Mouse (Mus musculus) fat pad, adult 2 months (tissue): Measurements from ENCODE around the gene Trim2.

Source experiments
- DNase-seq: peaks from one replicate; pipeline ENCODE4 v3.0.0-alpha.2; 2011; ENCODE audit warnings: low read depth, low spot score; ENCODE audit errors: extremely low read depth

Gene Trim2

DNA sequence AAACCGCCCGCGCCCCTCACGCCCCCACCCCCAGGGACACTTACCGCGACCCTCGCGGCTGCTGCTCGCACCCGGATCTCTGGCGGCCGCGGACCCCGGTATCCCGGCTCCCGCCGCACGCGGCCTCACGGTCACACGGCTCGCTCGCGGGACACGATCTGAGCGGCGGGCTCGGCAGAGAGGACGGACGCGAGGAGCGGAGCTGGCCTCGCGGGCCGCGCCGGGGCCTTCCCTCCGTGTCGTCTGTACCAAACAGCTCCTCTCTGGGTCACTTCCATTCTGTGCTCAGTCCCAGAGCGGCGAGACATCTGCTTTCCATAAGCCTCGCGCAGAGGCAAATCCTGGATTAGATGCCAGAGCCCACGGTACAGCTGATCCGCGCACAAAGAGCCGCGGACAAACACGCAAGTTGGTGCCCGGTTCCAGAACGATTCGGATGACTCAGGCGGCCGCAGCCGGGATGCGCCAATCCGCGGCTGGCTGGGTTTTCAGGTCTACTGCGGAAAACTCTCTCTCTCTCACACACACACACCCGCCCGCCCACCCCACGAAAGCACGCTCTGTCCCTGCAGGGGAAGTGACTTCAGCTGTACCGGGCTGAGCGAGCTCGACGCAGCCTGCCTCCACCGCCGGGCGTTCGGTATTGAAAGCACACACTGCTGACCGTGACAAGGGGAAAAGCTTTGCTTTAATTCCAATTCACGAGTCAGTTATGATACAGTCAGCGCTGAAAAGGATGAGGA, 47.2 kb downstream of the Trim2 start:
- no peak for DNase-seq

DNA sequence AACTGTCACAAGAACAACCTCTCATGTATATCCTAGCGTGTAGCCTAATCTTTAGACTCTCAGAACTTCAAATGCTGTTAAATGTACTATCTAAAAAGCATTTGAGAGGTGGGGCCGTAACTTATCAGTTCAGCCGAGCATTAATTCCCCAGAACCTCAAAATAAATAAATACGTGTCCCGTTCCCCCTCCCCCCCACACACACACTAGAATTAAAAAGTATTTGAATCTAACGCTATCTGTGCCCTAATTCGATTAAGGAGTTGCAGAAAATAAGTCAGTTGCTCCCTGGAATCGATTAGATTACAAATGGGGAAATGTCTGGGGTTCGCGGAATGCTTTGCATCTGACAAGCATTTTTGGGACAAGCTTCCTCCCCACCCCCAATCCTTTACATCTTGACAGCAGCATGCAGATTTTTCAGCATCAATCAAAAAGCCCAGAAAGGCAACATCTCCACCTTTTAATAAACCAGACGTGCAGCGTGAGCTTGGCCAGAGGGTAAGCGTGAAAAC, 48.1 kb downstream of the Trim2 start:
- no peak for DNase-seq

DNA sequence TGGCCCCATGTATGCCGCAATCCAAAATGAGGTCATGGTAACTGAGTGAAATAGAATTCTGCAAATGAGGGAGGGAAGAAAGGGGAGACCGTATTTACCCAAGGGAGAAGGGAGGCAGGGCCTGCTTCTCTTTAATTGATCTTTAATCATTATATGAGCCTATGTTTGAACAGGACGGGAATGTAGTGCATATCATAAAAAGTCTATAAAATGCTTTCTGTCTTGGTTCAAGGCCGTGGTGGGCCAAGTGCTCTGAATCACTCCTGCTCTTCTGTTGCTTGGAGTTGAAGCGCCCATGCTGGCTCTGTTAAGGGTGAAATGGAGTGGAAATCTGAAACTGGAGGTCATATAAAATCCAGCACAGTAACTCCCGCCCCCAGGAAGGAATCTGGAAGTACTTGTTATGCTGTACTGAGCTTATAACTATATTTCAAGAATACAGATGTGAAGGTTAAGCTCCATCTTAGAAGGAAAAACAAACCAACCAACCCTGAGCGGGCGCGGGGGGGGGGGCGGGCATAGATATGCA, 48.6 kb downstream of the Trim2 start:
- DNase-seq: no peak

DNA sequence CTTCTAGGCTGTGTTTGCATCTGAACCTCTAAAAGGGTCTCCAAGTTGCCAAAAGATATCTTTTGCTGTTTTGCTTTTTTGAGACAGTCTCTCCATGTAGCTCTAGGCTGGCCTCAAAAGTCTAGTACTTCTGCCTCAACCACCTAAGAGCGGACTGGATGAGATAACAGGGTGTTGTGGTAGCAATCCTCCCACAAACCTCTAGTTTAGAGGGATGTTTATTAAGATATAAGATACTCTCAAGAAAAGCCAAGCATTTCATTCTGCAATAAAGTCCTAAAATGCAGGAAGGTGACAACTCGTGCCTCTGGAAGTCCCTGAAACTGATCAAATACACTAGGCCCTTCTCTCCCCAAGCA, 52.2 kb downstream of the Trim2 start:
- no peak for DNase-seq

DNA sequence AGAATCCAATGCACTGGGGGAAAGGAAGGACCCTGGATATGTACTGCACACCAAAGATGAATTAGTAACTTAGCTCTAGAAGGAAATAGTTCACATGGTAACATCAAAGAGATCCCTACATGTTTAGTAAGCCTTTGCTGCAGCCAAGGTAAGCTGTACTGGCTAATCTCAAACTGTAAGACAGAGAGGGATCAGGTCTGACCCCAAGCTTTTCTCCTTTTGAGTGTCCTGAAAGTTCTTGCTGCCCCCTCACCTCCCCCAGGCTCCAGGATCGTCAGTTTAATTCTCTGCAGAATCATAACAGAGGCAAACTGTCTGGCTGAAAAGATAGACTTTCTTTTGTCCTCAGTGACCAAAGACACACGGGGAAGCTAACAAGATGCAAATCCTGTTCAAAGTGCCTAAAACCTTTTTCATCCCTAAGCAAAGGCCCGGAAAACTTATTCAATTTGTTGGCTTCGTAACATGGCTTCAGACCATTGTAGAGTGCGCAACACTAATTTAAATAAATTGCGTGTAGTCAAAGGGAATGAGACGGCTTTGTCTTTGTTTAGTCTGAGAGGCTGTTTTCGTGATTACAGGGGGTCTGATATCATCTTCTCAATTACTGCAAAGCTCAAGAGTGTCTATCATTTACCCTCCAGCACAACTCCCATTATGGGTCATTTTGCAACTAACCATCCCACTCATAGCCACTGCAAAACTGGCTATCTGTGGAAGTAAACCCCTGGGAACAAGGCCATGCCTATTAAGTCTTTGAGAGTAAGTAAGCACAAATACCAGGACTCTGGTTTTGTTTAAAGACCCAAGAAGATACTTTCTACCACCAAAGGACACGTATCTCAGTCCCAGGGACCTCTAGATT, 52.8 kb downstream of the Trim2 start:
- DNase-seq: no peak

DNA sequence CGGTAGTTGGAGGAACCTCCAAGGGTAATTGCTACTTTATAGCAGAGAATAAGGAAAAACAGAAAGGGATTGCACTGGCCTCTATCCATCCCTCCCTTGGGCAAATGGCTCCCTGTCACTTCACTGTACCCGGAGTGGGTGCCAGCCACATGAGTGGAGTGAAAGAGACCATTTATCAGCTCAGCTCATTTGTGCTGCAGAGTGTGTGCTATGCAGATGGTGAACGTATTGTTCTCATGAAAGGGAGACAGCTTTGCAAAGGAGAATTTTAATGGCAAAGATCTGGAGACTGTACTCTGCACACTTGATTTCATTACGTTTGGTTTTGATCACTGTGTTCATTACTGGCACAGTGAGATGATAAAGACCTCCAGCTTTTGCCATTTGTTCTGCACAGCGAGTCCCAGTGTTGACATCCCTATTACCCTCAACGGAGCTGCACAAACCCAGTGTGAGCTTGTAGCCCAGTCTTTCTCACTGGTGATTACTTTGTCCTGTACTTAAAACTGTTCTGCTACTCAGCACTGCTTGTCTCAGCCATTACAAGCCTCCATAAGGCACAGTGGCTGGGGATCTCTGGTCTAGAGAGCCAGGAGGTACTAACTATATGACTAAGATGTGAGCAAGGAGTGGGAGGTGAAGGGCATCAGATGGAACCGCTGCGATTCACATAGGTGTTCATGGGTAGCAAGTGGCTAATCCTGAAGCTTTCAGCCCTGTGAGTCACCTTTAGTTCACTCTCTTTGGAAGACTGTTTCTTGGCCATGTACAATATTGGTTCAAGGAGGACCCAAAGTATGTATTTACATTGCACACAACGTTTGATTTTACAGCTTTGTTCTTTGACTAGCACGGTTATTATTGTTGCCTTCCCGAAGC, 53.7 kb downstream of the Trim2 start:
- no peak for DNase-seq

DNA sequence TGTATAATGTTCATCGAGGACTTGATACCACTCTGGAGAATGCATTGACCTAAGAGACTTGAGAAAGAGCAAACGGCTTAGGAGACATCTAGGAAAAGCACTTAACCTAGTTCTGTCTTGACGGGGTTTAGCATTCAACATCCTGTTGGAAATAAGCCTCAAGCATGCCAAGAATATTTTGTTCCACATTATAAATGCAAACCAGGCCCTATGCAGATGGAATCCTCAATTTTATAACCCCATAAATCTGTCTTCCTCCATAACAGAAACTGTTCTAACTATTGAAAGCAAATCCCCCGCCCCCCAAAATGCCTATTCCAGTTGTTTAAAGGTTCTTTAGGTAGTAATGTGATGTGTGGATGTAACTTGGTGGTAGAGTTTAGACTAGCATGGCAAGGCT, 55.0 kb downstream of the Trim2 start:
- DNase-seq: no peak

DNA sequence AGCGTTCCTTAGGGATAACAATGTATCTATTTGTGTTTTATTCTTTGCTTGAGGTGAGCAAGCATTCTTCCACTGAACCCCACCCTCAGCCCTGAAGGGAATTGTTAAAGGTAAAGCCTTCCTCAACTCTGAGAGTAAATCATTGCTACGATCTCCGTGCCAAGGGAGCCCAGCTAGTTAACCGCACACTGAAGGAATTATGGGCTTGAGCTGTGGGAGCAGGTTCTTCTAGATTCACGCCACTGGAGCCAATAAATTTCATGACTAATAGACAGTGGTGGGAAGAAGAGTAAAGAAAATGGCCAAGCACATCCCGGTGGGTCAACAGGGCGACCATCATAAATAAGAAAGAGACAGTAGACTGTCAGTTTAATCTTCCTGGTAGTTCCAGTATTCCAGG, 56.4 kb downstream of the Trim2 start:
- DNase-seq: no peak

DNA sequence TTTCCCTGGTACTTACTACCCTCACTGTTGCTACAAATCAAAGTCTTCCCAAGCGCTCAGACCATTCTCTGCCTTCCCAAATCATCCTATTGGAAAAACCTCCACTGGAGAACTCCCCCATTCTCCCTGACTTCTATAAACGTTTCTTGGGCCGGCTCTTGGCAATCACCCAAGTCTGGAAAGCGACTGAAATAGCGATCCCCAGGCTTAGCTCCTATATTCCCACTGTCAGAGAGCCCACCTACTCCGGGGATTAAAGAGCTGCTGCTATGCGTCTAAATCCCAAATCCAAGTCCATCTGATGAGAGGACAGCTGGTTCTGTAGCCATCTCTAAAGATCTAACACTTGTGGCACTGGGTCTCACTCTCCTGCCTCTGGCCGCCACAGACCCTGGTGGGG, 58.9 kb downstream of the Trim2 start:
- no peak for DNase-seq

DNA sequence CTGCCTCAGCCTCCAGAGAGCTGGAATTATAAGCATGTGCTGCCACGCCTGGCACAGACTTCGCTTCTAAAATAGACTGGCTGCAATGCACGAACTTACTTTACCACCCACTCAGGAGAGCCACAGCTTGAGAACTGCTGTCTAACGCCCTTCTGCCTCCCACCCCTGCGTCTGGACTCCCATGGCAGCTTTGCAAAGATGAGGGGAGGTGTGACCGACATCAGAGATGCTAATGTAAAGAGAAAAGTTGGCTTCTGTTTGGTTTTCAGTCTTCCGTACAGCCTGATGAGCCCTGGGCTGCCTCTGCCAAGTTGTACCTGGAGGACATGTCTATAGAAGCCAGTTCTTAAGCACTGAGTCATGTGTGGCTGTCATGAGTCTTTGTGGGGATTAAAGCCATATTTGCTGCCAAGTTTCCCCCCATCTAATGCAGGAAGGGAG, 60.2 kb downstream of the Trim2 start:
- DNase-seq: no peak

DNA sequence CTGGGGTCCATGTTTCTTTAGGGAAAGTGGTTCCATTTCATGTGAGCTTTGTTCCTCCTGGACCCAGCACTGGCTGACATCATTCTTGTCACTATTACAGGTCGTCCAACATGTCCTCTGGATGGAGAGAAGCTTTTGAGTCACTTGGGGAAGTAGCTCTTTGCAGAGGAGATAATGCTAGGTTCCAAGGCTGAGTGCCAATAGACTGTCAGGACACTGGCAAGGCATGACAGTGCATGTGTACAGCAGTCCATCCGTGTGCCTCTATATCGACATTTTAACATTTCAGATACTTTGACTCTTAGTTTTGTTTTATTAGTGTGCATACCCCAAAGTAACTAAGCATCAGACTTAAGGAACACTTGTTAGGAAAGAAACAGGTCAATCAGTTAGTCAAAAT, 63.6 kb downstream of the Trim2 start:
- DNase-seq: no peak

DNA sequence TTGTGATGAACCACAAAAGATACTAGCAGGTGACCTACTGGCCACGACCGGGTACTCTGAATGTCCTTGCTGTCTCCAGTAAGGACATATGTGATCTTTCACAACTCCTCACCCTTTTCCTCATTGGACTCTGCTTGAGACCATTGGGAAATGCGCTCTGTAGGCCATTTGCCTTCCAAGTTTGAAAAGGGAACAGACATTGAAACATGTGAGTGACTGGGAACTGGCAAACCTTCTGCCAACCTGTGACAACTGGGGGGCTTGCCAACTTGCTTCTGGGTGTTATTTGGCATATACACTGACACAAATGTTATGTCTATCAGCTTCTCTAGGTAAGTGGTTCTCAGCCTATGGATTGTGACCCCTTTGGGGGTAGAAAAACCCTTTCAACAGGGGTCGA, 64.2 kb downstream of the Trim2 start:
- peak; percentile 47 for DNase-seq

DNA sequence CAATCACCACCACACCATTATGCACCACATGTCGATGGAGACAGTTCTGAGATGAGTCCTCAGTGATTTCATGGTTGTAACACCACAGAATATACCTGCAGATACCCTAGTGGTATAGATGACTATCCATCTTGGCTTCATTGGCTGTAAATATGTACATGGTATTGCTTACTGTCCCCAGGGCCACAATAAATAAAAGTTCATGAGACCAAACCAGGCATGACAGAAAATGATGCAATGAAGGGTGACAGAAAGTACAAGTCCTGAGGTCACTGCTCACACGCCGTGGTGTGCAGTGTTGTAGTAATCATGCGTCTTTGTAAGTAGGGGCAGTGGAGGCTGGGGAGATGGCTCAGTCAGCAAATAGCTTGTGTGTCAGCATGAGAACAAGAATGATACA, 65.6 kb downstream of the Trim2 start:
- no peak for DNase-seq

DNA sequence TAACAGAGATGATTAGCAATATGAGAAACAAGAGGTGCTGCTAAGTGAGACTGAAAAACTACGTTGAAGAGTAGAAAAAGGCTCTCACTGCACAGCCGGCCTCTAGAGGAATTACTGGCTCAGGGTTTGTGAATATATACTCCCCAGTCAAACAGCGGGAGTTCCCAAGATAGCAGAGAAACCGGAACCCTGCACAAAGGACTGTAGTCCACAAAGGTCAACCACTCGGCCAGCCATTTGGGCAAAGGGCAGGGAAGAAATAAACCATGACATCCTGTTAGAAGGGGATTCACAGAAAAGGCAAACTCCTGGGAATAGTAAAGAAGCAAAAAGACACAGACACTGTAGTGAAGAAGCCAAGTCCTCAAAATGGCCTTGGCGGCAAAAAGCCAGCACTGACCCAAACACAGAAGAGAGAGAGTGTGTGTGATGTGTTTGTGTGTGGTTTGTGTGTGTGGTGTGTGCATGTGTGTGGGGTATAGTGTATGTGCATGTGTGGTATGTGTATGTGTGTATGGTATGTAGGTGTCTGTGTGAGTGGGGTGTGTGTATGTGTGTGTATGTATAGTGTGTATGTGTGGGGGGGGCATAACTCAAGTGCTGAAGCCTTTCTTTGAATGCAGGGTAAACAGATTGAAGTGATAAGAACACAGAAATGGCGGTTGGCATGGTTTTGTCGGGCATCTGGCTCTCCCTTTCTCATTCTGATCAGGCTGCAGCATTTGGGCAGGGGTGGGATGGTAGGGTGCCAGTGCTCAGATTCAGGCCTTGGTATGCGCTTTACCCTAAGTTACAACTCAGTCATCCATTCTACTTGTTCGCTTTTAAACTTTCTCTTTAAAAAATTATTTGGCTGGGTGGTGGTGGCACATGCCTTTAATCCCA, 71.0 kb downstream of the Trim2 start:
- DNase-seq: no peak

DNA sequence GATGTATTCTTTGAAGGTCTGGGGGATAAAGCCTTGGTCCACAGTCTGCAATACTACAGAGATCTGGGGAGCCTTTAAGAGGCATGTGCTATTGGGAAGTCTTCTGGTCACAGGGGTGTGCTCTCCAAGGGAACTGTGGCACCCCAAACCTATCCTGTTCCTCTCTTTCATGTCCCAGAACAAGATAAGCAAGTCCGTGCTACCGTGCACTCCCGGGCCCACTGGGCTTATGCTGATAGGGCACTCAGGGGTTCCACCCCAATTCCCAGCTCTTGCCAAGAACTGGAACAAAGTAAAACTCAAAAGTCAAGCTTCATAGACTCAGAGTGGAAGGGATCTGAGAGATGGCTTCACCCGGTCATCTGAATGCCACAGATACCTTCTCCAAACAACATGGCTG, 72.1 kb downstream of the Trim2 start:
- DNase-seq: no peak

DNA sequence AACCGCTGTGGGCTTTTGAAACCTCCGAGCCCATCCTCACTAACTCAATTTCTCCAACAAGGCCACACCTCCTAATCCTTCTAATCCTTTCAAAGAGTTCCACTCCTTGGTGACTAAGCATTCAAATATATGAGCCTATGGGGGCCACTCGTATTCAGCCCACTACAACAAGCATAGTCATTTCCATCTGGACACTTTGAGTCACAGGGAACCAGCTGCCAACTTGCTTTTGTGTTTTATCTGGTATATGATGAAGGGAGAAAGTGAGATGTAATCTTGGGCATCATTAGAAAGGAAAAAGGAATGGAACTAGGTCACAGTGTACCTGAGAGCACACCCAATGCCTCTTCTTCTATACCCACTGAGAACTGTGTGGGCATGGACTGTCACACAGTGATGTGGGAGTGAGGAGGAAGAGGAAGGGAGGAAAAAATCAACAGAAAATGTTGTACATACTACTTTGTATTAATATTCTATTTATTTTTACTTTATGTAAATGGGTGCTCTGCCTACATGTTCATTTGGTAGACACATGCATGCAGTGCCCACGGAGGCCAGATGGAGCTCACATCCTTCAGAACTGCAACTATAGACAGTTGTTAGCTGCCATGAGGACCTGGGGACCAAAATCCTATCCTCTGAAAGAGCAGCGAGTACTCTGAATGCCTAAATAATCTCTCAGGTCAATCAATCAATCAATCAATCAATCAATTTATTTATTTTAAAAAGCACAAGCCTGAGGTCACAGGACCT, 72.8 kb downstream of the Trim2 start:
- DNase-seq: no peak

DNA sequence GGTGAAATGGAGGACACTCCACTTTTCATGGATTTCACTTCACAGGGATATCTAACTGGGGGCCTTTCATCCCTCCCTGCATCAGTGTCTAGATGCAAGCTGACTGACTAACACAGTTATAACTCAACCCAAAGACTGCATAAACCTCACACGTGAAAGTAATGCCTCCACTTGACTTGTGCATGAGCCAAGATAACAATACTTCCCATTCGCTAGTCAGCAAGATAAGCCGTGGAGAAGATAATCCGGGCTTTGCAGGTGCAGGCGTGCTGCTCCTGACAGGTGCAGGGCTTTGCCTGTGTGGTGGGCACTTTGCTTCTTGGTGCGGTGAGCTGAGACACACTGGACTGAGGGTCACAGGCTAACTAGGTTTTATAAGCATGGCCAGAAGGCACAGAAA, 74.4 kb downstream of the Trim2 start:
- DNase-seq: no peak

DNA sequence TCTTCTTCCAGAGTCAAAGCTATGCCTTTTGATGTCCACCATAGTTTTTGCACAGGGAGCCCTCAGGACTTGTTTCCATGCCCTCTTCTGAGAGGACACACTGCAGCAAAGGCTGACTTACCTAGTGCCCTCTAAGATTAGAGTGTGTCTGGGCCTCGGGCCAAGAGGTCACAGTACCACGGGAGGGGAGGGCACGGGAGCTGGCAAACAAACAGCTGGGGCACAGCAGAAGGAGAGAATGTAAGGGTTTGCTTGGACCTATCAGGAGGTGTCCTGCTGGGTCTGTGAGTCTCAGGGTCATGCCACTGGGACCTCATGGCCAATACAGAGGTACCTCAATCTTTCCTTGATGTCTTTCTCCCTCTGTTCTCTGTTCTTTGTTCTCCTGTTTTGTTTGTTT, 75.7 kb downstream of the Trim2 start:
- no peak for DNase-seq

DNA sequence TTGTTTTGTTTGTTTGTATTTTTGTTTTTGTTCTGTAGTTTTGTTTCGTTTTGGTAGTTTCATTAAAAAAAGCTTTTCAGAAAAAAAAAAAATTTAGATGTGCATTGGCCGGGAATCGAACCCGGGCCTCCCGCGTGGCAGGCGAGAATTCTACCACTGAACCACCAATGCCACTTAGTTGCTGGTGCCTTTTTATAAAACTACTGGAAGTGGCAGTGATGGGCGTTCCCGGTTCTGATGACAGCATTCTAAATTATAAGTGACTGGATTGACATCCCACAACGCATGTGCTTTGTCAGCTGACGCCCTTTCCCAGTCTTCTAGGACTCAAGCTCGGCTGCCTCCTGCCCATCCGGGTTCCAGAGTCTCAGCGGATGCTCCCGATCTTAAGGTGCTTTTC, 77.8 kb downstream of the Trim2 start:
- DNase-seq: no peak
